Mouse (Mus musculus) lung, postnatal 10 days (tissue): ENCODE measurements at regions not wholly inside any gene's neighbourhood (a gene's known extent, or its start where the extent isn't known, plus 50 kb on each side); places are given as distances from the start of the nearest gene placed in this dataset.

Source experiments
- DNase-seq: peaks from one replicate; pipeline ENCODE4 v3.0.0; 2021

- DNase-seq = no peak
Measured at GRCm38 (mm10) chr14:98833230-98833999, 160.7 kb downstream of the Rpl36a-ps1 start.

- DNase-seq = no peak
Measured at GRCm38 (mm10) chr14:98832401-98832800, 161.7 kb downstream of the Rpl36a-ps1 start.

- DNase-seq = no peak
Measured at GRCm38 (mm10) chr14:98829958-98830633, 164.0 kb downstream of the Rpl36a-ps1 start.

- DNase-seq = no peak
Measured at GRCm38 (mm10) chr14:98827490-98827889, 166.6 kb downstream of the Rpl36a-ps1 start.

GRCm38 (mm10) chr14:98813657-98814056 is 180.5 kb downstream of the Rpl36a-ps1 start:
- no peak for DNase-seq

- DNase-seq = no peak
Measured at GRCm38 (mm10) chr14:98810259-98811042, 183.7 kb downstream of the Rpl36a-ps1 start.

GRCm38 (mm10) chr14:98808117-98808516 is 186.0 kb downstream of the Rpl36a-ps1 start:
- no peak for DNase-seq

- DNase-seq = no peak
Measured at GRCm38 (mm10) chr14:98805066-98805465, 189.1 kb downstream of the Rpl36a-ps1 start.

GRCm38 (mm10) chr14:98801293-98801692 is 192.8 kb downstream of the Rpl36a-ps1 start:
- DNase-seq = no peak

GRCm38 (mm10) chr14:98791970-98792369 is 202.1 kb downstream of the Rpl36a-ps1 start:
- no peak for DNase-seq

- DNase-seq = no peak
Measured at GRCm38 (mm10) chr14:98791232-98791906, 202.7 kb downstream of the Rpl36a-ps1 start.

GRCm38 (mm10) chr14:98789794-98790193 is 204.3 kb downstream of the Rpl36a-ps1 start:
- DNase-seq = no peak

GRCm38 (mm10) chr14:98781711-98782110 is 212.4 kb downstream of the Rpl36a-ps1 start:
- DNase-seq = no peak

GRCm38 (mm10) chr14:98772080-98772479 is 222.0 kb downstream of the Rpl36a-ps1 start:
- no peak for DNase-seq

- DNase-seq = no peak
Measured at GRCm38 (mm10) chr14:98768845-98769244, 225.3 kb downstream of the Rpl36a-ps1 start.

- DNase-seq = no peak
Measured at GRCm38 (mm10) chr14:98767481-98767880, 226.6 kb downstream of the Rpl36a-ps1 start.

- no peak for DNase-seq
Measured at GRCm38 (mm10) chr14:98765358-98765757, 228.8 kb downstream of the Rpl36a-ps1 start.

- DNase-seq = no peak
Measured at GRCm38 (mm10) chr14:98750766-98751165, 243.4 kb downstream of the Rpl36a-ps1 start.

GRCm38 (mm10) chr14:98749086-98750027 is 244.8 kb downstream of the Rpl36a-ps1 start:
- no peak for DNase-seq

GRCm38 (mm10) chr14:98747159-98747775 is 246.9 kb downstream of the Rpl36a-ps1 start:
- no peak for DNase-seq

GRCm38 (mm10) chr14:98730375-98730774 is 263.7 kb downstream of the Rpl36a-ps1 start:
- no peak for DNase-seq
